Mouse (Mus musculus) hindbrain, embryonic 11.5 days (tissue): ENCODE data around the gene Kbtbd8. TPM values are rescaled to one million over a fixed set of nuclear protein-coding genes. Genes with fewer than 3 reads are reported as not detected.

Experiments used
- ATAC-seq: fragments of 200-750 bp; cut with Nextera tagmentation; 2 replicates; pipeline ENCODE4 v1.8.0; 2017; ENCODE audit warnings: mild to moderate bottlenecking, moderate TSS enrichment, moderate library complexity; ENCODE audit not compliant: low FRiP score
- DNase-seq: peaks from one replicate; pipeline ENCODE4 v3.0.0-alpha.2; 2015; ENCODE audit warnings: low spot score
- H3K27ac ChIP-seq: fragments of 300-500 bp; sonication (generic); 2 replicates; pipeline ENCODE4 v1.5.1; 2014; ENCODE audit warnings: mild to moderate bottlenecking, low read depth, low read length
- H3K27me3 ChIP-seq: fragments of 300-500 bp; sonication (generic); 2 replicates; pipeline ENCODE4 v1.6.1; 2014; ENCODE audit warnings: mild to moderate bottlenecking, low read length, moderate library complexity, mixed read lengths; ENCODE audit not compliant: control insufficient read depth, insufficient read depth
- H3K36me3 ChIP-seq: fragments of 300-500 bp; sonication (generic); 2 replicates; pipeline ENCODE4 v1.6.1; 2014; ENCODE audit warnings: mild to moderate bottlenecking, low read length, moderate library complexity, mixed read lengths; ENCODE audit not compliant: control insufficient read depth, insufficient read depth
- H3K4me1 ChIP-seq: fragments of 300-500 bp; sonication (generic); replicated peaks from 2 replicates; pipeline ENCODE4 v1.6.1; 2014; ENCODE audit warnings: low read length, mixed read lengths; ENCODE audit not compliant: control insufficient read depth, insufficient read depth
- H3K4me2 ChIP-seq: fragments of 300-500 bp; sonication (generic); replicated peaks from 2 replicates; pipeline ENCODE4 v1.6.1; 2014; ENCODE audit warnings: mild to moderate bottlenecking, low read depth, low read length
- H3K4me3 ChIP-seq: fragments of 300-500 bp; sonication (generic); 2 replicates; pipeline ENCODE4 v1.5.1; 2014; ENCODE audit warnings: low read depth, low read length
- H3K9ac ChIP-seq: fragments of 300-500 bp; sonication (generic); 2 replicates; pipeline ENCODE4 v1.6.1; 2014; ENCODE audit warnings: low read depth, low read length
- H3K9me3 ChIP-seq: fragments of 300-500 bp; sonication (generic); 2 replicates; pipeline ENCODE4 v1.6.1; 2016; ENCODE audit warnings: low read length; ENCODE audit not compliant: control insufficient read depth
- WGBS: fragments of 180-500 bp; shearing (Covaris S2); extraction: QIAGEN DNeasy Blood & Tissue Kit; methylation state at CpG from one replicate; pipeline ENCODE4 v1.1.7; 2014; 5-methylcytosine and 5-hydroxymethylcytosine counted together
- polyA plus RNA-seq: library from polyadenylated mRNA; unstranded; fragments of >200 nt; fragmentation: Nextera tagmentation; extraction: Ambion mirVana; gene quantifications from 2 replicates; pipeline ENCODE4 v1.2.1, GENCODE M21; 2014

The Kbtbd8 gene
- polyA plus RNA-seq, 1 experiment from 2014 or later = 8.1 TPM

GRCm38 (mm10) chr6:95109691-95110450 is 7.2 kb upstream of the Kbtbd8 start:
- Histone ChIP-seq H3K9ac (no peak overlapping the region), H3K27ac (no peak overlapping the region), H3K4me2 (no peak overlapping the region), H3K9me3 (no peaks in the 10 kb centered on the region), H3K27me3 (no peaks in the 10 kb centered on the region), H3K36me3 (no peaks in the 10 kb centered on the region), H3K4me3 (no peak overlapping the region), H3K4me1 (no peaks in the 10 kb centered on the region)
- no peak for ATAC-seq
- no peak for DNase-seq
- WGBS = 92% methylated on average over 6 of the region's 6 CpGs

- no peak overlapping the region for H3K9ac ChIP-seq
- H3K4me3 ChIP-seq = no peak overlapping the region
- no peaks in the 10 kb centered on the region for H3K36me3 ChIP-seq
- no peak for ATAC-seq
- H3K4me2 ChIP-seq = no peak overlapping the region
- no peaks in the 10 kb centered on the region for H3K9me3 ChIP-seq
- H3K4me1 ChIP-seq = no peaks in the 10 kb centered on the region
- H3K27me3 ChIP-seq = no peaks in the 10 kb centered on the region
- 86% methylated on average over 5 of the region's 5 CpGs for WGBS
- no peak for DNase-seq
- H3K27ac ChIP-seq = no peak overlapping the region
Measured at GRCm38 (mm10) chr6:95112015-95112414, 5.0 kb upstream of the Kbtbd8 start.

- Histone ChIP-seq H3K4me2 (no peak overlapping the region), H3K4me1 (no peaks in the 10 kb centered on the region), H3K9ac (no peak overlapping the region), H3K36me3 (no peaks in the 10 kb centered on the region), H3K9me3 (no peaks in the 10 kb centered on the region), H3K27me3 (no peaks in the 10 kb centered on the region), H3K4me3 (no peak overlapping the region), H3K27ac (no peak overlapping the region)
- 70% methylated on average over 8 of the region's 8 CpGs for WGBS
- ATAC-seq (no peak), DNase-seq (no peak)
Measured at GRCm38 (mm10) chr6:95116513-95116912, 527 bp upstream of the Kbtbd8 start.

GRCm38 (mm10) chr6:95117614-95118541 is 838 bp downstream of the Kbtbd8 start:
- H3K4me2 ChIP-seq = peak overlapping the region; percentile 50
- WGBS = under 1% methylated on average over 85 of the region's 103 CpGs
- peak overlapping the region; percentile 76; the same call in 1 of the 2 replicates for H3K27ac ChIP-seq
- ATAC-seq (peak; percentile 99), DNase-seq (peak; percentile 96)
- H3K9ac ChIP-seq = peak overlapping the region; percentile 75
- H3K4me1 ChIP-seq = no peaks in the 10 kb centered on the region
- no peaks in the 10 kb centered on the region for H3K9me3 ChIP-seq
- H3K36me3 ChIP-seq = no peaks in the 10 kb centered on the region
- H3K4me3 ChIP-seq = peak overlapping the region; percentile 73
- H3K27me3 ChIP-seq = no peaks in the 10 kb centered on the region

GRCm38 (mm10) chr6:95119389-95119788 is 2.3 kb downstream of the Kbtbd8 start:
- Histone ChIP-seq H3K27ac (no peak overlapping the region), H3K4me1 (no peaks in the 10 kb centered on the region), H3K27me3 (no peaks in the 10 kb centered on the region), H3K36me3 (no peaks in the 10 kb centered on the region), H3K4me2 (no peak overlapping the region), H3K4me3 (no peak overlapping the region), H3K9ac (no peak overlapping the region), H3K9me3 (no peaks in the 10 kb centered on the region)
- 88% methylated on average over 3 of the region's 3 CpGs for WGBS
- ATAC-seq (no peak), DNase-seq (no peak)

- Histone ChIP-seq H3K4me2 (no peak overlapping the region), H3K27ac (no peak overlapping the region), H3K4me1 (no peaks in the 10 kb centered on the region), H3K9me3 (no peaks in the 10 kb centered on the region), H3K27me3 (no peaks in the 10 kb centered on the region), H3K36me3 (no peaks in the 10 kb centered on the region), H3K9ac (no peak overlapping the region), H3K4me3 (no peak overlapping the region)
- ATAC-seq (no peak), DNase-seq (no peak)
- 56% methylated on average over 6 of the region's 6 CpGs for WGBS
Measured at GRCm38 (mm10) chr6:95149931-95150534, 33.0 kb downstream of the Kbtbd8 start.

GRCm38 (mm10) chr6:95150885-95151284 is 33.8 kb downstream of the Kbtbd8 start:
- Histone ChIP-seq H3K9ac (no peak overlapping the region), H3K27ac (no peak overlapping the region), H3K9me3 (no peaks in the 10 kb centered on the region), H3K4me3 (no peak overlapping the region), H3K4me1 (no peaks in the 10 kb centered on the region), H3K36me3 (no peaks in the 10 kb centered on the region), H3K27me3 (no peaks in the 10 kb centered on the region), H3K4me2 (no peak overlapping the region)
- DNase-seq = no peak
- ATAC-seq = no peak
- 84% methylated on average over 4 of the region's 4 CpGs for WGBS

GRCm38 (mm10) chr6:95151563-95151962 is 34.5 kb downstream of the Kbtbd8 start:
- no peaks in the 10 kb centered on the region for H3K36me3 ChIP-seq
- H3K4me3 ChIP-seq = no peak overlapping the region
- H3K4me2 ChIP-seq = no peak overlapping the region
- no peak overlapping the region for H3K9ac ChIP-seq
- H3K9me3 ChIP-seq = no peaks in the 10 kb centered on the region
- DNase-seq = no peak
- no peaks in the 10 kb centered on the region for H3K4me1 ChIP-seq
- WGBS = 80% methylated on average over 2 of the region's 2 CpGs
- H3K27me3 ChIP-seq = no peaks in the 10 kb centered on the region
- no peak for ATAC-seq
- no peak overlapping the region for H3K27ac ChIP-seq
